Mouse (Mus musculus): Measurements from ENCODE around the gene Npas3.

- TF ChIP-seq TAL1 (IDR thresholded peaks at IDR 0.05; ENCODE audit: low read length), result no peak
- TF ChIP-seq GATA1 (IDR thresholded peaks at IDR 0.05; ENCODE audit: low read length), result no peak
Measured at GRCm38 (mm10) chr12:53865691-53866090, 617.2 kb downstream of the Npas3 start.
